Mouse (Mus musculus): Measurements from ENCODE around the gene Ipo4. TPM values are rescaled to one million over a fixed set of nuclear protein-coding genes. Genes with fewer than 3 reads are reported as not detected.

The Ipo4 gene
- 182 and 184 TPM in 2 replicates for polyA plus RNA-seq (2012; rRNA removed)

GRCm38 (mm10) chr14:55635523-55636007 lies at the start of gene Ipo4:
Gene Ipo4, minus strand, starts transcription at chr14:55635957.
- TF ChIP-seq POLR2A (IDR thresholded peaks at IDR 0.05; ENCODE audit: borderline replicate concordance, extremely low read depth, insufficient read depth, insufficient read length, poor library complexity, severe bottlenecking) (peak; percentile 32; the same call in 1 of the 2 replicates), CTCF (IDR thresholded peaks at IDR 0.05; ENCODE audit: borderline replicate concordance, extremely low read depth, insufficient read depth, insufficient read length) (no peak)
- DNase-seq (ENCODE audit: low read depth) = peak; percentile 97

- TF ChIP-seq CTCF (IDR thresholded peaks at IDR 0.05; ENCODE audit: borderline replicate concordance, extremely low read depth, insufficient read depth, insufficient read length) (no peak), POLR2A (IDR thresholded peaks at IDR 0.05; ENCODE audit: borderline replicate concordance, extremely low read depth, insufficient read depth, insufficient read length, poor library complexity, severe bottlenecking) (no peak)
- no peak for DNase-seq (ENCODE audit: low read depth)
These were observed 46.3 kb upstream of the Ipo4 start for GRCm38 (mm10) chr14:55682118-55682493.

DNA sequence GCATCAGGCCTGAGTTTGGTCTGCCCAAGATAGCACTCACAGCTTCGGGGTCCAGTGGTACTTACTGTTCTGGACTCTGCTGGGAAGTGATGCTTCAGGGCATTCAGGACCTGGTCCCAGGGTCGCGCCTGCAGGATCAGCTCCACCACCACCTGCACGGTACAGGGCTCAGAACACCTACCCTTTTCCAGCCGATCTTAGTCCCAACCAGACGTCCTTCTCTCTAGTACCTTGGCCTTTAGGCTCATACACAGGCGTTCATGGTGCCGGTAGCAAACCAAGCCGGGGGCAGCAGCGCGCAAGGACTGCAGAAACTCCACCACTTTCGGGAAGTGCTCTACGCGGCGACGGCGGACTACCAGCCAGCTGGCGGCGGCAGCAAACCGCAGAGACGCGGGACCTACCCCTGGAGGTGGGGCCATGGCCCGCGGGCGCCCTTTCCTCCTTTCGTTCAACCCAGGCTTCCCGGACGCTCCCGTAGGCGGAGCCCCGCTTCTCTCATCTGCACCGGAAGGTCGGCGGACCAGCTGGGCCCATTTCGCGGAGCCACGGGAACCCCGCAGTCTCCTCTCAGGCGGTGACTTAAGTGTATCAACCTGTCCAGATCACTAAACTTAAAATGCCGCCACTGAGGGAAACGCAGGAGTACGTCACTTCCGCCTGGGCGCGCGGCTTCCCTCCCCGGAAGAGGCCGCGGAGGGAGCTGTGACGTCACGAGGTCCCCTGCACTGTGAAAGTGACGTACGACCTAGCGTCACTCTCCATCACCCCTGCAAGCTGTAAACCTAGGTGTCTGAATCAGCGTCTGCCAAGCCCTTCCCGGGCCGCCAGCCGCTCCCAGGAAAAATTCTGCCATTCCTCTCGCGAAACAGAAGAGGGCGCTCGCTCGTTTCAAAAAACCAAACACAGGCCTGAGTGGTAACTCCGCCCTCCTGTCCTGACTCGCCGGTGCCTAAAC lies 45.7 kb upstream of the Ipo4 start, which contains the start of gene Tinf2:
Gene Tinf2 (minus strand): TSS at position 661 of the 958 bp plus-strand sequence.
- DNase-seq (ENCODE audit: low read depth) = peak; percentile 99
- peak; percentile 88 for TF ChIP-seq CTCF (IDR thresholded peaks at IDR 0.05; ENCODE audit: borderline replicate concordance, extremely low read depth, insufficient read depth, insufficient read length)
- no peak for TF ChIP-seq POLR2A (IDR thresholded peaks at IDR 0.05; ENCODE audit: borderline replicate concordance, extremely low read depth, insufficient read depth, insufficient read length, poor library complexity, severe bottlenecking)

- TF ChIP-seq CTCF (IDR thresholded peaks at IDR 0.05; ENCODE audit: borderline replicate concordance, extremely low read depth, insufficient read depth, insufficient read length) (no peak), POLR2A (IDR thresholded peaks at IDR 0.05; ENCODE audit: borderline replicate concordance, extremely low read depth, insufficient read depth, insufficient read length, poor library complexity, severe bottlenecking) (no peak)
- DNase-seq (ENCODE audit: low read depth) = no peak
These were observed 41.9 kb upstream of the Ipo4 start for GRCm38 (mm10) chr14:55677615-55678014.

DNA sequence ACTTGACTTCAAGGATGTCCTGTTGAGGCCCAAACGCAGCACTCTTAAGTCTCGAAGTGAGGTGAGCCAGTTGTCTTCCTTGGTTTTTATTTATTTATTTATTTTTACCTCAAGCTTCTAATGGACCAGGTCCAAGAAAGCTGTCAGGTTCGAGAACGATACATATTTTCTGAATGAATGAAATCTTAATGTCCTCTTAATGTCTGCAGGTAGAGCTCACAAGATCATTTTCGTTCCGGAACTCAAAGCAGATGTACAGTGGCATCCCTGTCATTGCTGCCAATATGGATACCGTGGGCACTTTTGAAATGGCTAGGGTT lies 36.9 kb upstream of the Ipo4 start:
- no peak for DNase-seq (ENCODE audit: low read depth)
- TF ChIP-seq CTCF (IDR thresholded peaks at IDR 0.05; ENCODE audit: borderline replicate concordance, extremely low read depth, insufficient read depth, insufficient read length) = no peak
- no peak for TF ChIP-seq POLR2A (IDR thresholded peaks at IDR 0.05; ENCODE audit: borderline replicate concordance, extremely low read depth, insufficient read depth, insufficient read length, poor library complexity, severe bottlenecking)

GRCm38 (mm10) chr14:55671833-55672740 lies 36.3 kb upstream of the Ipo4 start, which contains the start of the genes Gmpr2 and Nedd8:
Gene Gmpr2, plus strand, starts transcription at chr14:55671941.
Gene Nedd8, minus strand, starts transcription at chr14:55672124.
- TF ChIP-seq POLR2A (IDR thresholded peaks at IDR 0.05; ENCODE audit: borderline replicate concordance, extremely low read depth, insufficient read depth, insufficient read length, poor library complexity, severe bottlenecking) (peak; percentile 30; the same call in 1 of the 2 replicates), CTCF (IDR thresholded peaks at IDR 0.05; ENCODE audit: borderline replicate concordance, extremely low read depth, insufficient read depth, insufficient read length) (no peak)
- peak; percentile 99 for DNase-seq (ENCODE audit: low read depth)

DNA sequence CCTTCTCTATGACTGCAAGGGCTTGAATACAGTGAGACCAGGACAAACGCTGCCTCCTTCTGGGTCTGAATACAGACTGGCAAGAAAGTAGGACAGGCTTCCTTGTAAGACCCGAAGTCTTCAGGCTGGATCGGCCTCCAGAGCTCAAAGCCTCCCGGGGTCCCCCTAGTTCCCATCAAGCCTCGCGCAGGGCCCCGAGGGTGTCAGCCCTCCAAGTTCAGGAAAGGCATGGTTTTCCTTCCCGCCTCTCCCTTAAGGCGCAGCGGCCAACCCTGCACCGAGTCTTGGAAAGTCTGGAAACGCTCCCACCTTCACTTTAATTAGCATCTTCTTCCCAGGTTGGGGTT lies 35.7 kb upstream of the Ipo4 start:
- no peak for DNase-seq (ENCODE audit: low read depth)

GRCm38 (mm10) chr14:55660636-55661035 lies 24.9 kb upstream of the Ipo4 start:
- no peak for TF ChIP-seq CTCF (IDR thresholded peaks at IDR 0.05; ENCODE audit: borderline replicate concordance, extremely low read depth, insufficient read depth, insufficient read length)
- TF ChIP-seq POLR2A (IDR thresholded peaks at IDR 0.05; ENCODE audit: borderline replicate concordance, extremely low read depth, insufficient read depth, insufficient read length, poor library complexity, severe bottlenecking) = no peak

More for the DNA sequence above, 35.7 kb upstream of the Ipo4 start:
- TF ChIP-seq POLR2A (IDR thresholded peaks at IDR 0.05; ENCODE audit: borderline replicate concordance, extremely low read depth, insufficient read depth, insufficient read length, poor library complexity, severe bottlenecking) (no peak), CTCF (IDR thresholded peaks at IDR 0.05; ENCODE audit: borderline replicate concordance, extremely low read depth, insufficient read depth, insufficient read length) (no peak)

GRCm38 (mm10) chr14:55659960-55660573 lies 24.3 kb upstream of the Ipo4 start, which contains the start of gene Mdp1:
Gene Mdp1, minus strand, starts transcription at chr14:55660508.
- peak; percentile 66 for TF ChIP-seq CTCF (IDR thresholded peaks at IDR 0.05; ENCODE audit: borderline replicate concordance, extremely low read depth, insufficient read depth, insufficient read length)
- peak; percentile 23; the same call in 1 of the 2 replicates for TF ChIP-seq POLR2A (IDR thresholded peaks at IDR 0.05; ENCODE audit: borderline replicate concordance, extremely low read depth, insufficient read depth, insufficient read length, poor library complexity, severe bottlenecking)

More at GRCm38 (mm10) chr14:55660636-55661035, 24.9 kb upstream of the Ipo4 start:
- DNase-seq (ENCODE audit: low read depth) = no peak

DNA sequence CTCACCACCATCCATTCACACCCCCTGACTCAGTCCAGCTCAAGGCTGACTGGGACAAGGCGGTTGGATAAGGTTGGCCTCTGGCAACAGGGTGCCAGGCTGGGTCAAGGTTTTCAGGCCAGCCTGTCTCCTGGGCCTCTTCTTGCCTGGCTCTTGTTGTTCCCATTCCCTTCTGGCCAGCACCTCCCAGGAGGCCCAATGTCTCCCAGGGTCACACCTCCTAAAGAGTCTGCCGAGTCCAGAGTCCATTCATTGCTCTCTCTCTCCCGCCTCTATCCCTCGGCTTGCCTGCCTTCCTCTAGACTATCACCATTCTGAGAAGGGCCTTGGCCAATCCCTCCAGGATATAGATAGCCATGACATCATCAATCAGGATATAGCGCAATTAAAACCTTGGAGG lies 22.3 kb upstream of the Ipo4 start:
- no peak for DNase-seq (ENCODE audit: low read depth)
- TF ChIP-seq POLR2A (IDR thresholded peaks at IDR 0.05; ENCODE audit: borderline replicate concordance, extremely low read depth, insufficient read depth, insufficient read length, poor library complexity, severe bottlenecking) = no peak
- TF ChIP-seq CTCF (IDR thresholded peaks at IDR 0.05; ENCODE audit: borderline replicate concordance, extremely low read depth, insufficient read depth, insufficient read length) = no peak

More at GRCm38 (mm10) chr14:55659960-55660573, 24.3 kb upstream of the Ipo4 start, which contains the start of gene Mdp1:
- peak; percentile 97 for DNase-seq (ENCODE audit: low read depth)
